Mouse (Mus musculus): ENCODE measurements around the gene Zfp697.
"Not testable (repeated sequence)": the region's sequence is repeated elsewhere in the genome, so short reads cannot be mapped to it uniquely, and the experiment has no call there.

The Zfp697 gene

DNA sequence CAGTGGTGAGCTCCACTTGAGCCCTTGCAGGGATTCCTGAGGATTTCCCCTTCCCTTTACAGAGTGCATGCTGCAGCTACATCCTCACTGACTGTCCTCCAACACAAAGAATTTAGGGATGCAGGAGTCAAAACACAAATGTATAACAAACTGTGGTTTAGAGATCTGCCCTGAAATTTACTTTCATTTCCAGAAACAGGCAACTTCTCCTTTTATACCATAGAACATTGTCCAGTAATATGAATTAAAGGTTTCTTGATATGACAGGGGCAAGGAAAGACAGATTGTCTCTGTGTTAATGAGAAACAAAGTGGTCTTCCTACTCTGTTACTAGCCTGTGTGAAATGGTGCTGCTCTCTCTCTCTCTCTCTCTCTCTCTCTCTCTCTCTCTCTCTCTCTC lies 115.1 kb downstream of the Zfp697 start:
- not testable (repeated sequence) for DNase-seq (ENCODE audit: low spot score in 2 of 2)

DNA sequence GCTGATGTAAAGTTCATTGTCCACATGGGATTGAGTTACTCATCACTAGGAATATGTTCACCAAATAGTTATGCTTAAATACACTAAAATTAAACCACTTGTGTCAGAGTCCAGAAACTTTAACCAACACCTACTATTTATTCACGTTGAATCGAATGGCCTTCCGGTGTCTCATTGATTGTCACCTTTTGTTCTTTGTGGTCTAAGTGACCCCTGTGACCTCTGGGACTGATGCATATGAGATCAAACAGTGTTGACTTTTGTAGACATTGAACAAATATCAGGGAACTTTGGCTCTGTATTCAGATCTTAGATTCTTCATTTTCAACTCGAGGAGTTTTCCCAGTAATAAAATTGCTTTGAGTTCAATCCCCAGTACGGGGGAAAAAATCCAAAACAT lies 125.0 kb downstream of the Zfp697 start:
- not testable (repeated sequence) for DNase-seq (ENCODE audit: low spot score in 2 of 2)

DNA sequence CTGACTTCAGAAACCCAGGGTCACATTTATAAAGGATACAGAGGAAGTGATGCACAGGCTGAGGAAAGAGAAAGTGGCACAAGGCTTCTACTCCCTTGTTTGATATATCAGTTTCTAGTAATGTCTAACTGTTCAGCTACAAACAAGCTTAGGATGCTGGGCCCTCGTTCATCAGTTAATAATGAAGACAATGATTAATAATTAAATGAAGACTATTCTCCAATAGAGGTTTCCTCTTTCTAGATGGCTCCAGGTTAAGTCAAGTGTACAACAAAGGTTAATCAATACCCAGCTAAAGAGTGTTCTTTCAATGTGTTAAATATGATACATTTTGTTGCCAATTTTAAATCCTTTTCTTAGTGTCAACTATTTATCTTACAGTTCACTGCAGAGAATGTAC lies 128.2 kb downstream of the Zfp697 start, which contains the start of gene Hsd3b4:
Gene Hsd3b4 (minus strand): TSS at position 101 of the 400 bp plus-strand sequence.
- DNase-seq (ENCODE audit: low spot score in 2 of 2), result not testable (repeated sequence)

- DNase-seq (ENCODE audit: low spot score in 2 of 2), result not testable (repeated sequence)
Measured at GRCm38 (mm10) chr3:98522779-98523178, 140.5 kb downstream of the Zfp697 start.

GRCm38 (mm10) chr3:98524552-98524951 lies 142.3 kb downstream of the Zfp697 start:
- not testable (repeated sequence) for DNase-seq (ENCODE audit: low spot score in 2 of 2)

GRCm38 (mm10) chr3:98524978-98525377 lies 142.7 kb downstream of the Zfp697 start:
- DNase-seq (ENCODE audit: low spot score in 2 of 2), result not testable (repeated sequence)

- not testable (repeated sequence) for DNase-seq (ENCODE audit: low spot score in 2 of 2)
Measured at GRCm38 (mm10) chr3:98547641-98548040, 165.4 kb downstream of the Zfp697 start.

DNA sequence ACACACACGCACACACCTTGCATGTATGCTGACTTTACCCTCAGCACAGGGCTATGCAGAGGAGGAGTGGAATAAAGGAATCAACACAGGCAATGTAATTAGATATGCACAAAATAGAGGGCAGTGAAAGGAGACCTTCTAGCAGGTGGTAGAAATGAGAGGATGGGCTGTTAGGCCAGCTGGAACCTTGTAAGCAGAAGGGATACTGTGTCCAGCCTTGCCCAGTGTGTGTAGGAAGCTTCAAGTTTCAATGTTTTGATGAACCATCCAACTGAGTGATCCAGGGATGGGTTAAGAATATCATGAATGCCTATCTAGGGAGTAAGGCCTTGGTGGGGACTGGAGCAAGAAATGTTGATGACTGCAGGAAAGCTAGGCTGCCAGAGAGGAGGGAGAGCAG lies 166.2 kb downstream of the Zfp697 start:
- DNase-seq (ENCODE audit: low spot score in 2 of 2), result not testable (repeated sequence)

DNA sequence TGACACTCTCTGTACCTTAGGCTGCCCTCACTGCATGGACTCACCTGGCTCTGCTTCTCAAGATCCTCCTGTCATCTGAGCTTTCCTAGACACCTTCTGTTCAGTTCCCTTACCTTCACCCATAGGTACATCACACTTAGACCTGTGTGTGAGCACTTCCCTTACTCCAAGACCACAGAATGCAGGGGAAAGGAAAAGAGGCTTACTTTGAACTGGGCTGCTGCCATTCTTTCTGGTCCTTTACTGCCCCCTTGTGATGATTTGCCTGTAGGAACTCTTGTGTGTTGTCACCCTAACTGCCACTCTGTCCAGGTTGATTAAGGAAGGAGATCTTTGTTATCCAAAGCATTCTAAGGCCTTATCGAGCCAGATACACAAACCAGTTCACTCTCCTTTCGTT lies 168.0 kb downstream of the Zfp697 start:
- DNase-seq (ENCODE audit: low spot score in 2 of 2), result not testable (repeated sequence)

GRCm38 (mm10) chr3:98550832-98551231 lies 168.6 kb downstream of the Zfp697 start:
- DNase-seq (ENCODE audit: low spot score in 2 of 2), result not testable (repeated sequence)

- not testable (repeated sequence) for DNase-seq (ENCODE audit: low spot score in 2 of 2)
Measured at GRCm38 (mm10) chr3:98560711-98561110, 178.4 kb downstream of the Zfp697 start.

GRCm38 (mm10) chr3:98563831-98564230 lies 181.6 kb downstream of the Zfp697 start:
- DNase-seq (ENCODE audit: low spot score in 2 of 2), result not testable (repeated sequence)

- DNase-seq (ENCODE audit: low spot score in 2 of 2), result not testable (repeated sequence)
Measured at GRCm38 (mm10) chr3:98564894-98565293, 182.6 kb downstream of the Zfp697 start.

DNA sequence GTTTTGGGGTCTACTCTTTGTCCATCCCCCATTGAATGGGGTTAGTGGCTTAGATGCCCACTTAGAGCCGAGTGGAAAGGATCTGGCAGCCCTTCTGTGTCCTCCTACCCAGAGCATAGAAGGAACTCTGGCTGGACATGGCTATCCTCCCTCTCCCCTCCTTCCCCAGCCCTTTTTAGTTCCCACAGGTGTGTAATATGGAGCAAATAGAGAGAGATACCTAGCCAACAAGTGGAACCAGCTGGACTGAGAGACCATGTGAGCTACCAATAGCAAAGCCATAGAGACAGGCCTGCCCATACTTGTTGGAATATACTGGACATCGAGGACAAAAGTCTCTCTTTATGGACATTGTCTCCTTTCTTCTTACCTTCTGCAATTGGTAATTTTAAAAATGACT lies 185.5 kb downstream of the Zfp697 start:
- not testable (repeated sequence) for DNase-seq (ENCODE audit: low spot score in 2 of 2)

DNA sequence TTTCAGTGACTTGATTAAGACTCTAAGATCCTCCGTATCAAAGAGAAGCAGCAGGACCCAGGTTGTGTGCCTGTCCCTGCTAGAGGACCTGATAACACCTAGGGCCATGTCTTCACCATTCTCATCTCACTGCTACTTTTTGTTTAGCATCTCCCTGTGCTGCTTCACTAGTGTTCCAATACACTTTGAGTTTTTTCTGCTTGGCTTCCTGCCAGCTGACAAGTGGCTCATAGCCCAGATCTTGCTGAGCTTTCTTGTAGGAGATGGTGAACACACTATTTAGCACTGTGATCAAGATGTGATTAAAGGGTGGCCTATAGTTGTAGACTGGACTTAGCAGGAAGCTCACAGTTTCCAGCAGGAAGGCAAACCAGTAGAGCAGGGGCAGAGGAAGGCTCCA lies 198.8 kb downstream of the Zfp697 start:
- peak; percentile 91 for DNase-seq (ENCODE audit: low spot score in 2 of 2)

DNA sequence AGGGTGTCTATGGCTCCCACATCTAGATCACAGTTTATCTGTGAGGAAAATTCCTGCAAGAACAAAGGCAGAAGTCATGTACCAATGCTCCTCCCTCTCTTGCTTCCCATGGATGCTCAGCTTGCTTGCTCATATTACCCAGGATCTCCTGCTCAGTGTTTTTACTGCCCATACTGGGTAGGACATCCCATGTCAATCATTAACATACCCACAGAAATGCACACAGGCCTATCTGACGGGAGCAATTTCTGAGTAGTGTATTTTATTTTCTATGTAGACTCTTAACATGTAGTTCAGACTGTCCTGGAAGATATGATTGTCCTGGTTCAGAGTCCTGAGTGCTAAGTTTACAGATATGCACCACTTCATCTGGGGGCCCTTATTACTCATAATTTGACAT lies 199.9 kb downstream of the Zfp697 start:
- DNase-seq (ENCODE audit: low spot score in 2 of 2), result not testable (repeated sequence)

- DNase-seq (ENCODE audit: low spot score in 2 of 2), result not testable (repeated sequence)
Measured at GRCm38 (mm10) chr3:98582622-98583021, 200.4 kb downstream of the Zfp697 start.

DNA sequence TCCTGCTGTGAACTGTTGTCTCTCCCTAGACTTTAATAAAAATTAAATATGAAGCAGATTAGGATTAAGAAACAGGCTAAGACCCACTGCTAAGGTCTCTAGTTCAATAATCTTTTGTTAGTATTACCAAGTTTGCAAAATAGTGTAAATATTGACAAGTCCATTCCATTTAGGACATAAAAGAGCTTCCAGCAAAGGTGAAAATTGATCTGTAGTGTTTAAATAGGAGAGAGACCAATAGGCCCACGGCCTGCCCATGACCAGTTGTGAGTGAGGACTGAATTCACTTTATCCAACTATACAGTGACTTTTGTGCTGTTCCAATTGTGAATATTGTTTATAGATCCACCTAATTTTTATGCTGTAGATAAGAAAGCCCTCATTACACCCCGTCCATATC lies 205.5 kb downstream of the Zfp697 start:
- DNase-seq (ENCODE audit: low spot score in 2 of 2), result no peak

DNA sequence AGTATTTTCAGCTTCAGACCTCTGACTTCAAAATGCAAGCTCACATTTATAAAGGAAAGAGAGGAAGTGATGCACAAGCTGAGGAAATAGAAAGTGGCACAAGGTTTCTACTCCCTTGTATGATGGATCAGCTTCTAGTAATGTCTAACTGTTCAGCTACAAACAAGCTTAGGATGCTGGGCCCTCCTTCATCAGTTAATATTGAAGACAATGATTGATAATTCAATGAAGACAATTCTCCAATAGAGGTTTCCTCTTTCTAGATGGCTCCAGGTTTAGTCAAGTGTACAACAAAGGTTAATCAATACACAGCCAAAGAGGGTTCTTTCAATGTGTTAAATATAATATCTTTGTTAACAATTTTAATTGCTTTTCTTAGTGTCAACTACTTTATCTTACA lies 206.4 kb downstream of the Zfp697 start, which contains the start of gene Gm10681:
Gene Gm10681 (minus strand): TSS at position 101 of the 400 bp plus-strand sequence.
- DNase-seq (ENCODE audit: low spot score in 2 of 2), result no peak

DNA sequence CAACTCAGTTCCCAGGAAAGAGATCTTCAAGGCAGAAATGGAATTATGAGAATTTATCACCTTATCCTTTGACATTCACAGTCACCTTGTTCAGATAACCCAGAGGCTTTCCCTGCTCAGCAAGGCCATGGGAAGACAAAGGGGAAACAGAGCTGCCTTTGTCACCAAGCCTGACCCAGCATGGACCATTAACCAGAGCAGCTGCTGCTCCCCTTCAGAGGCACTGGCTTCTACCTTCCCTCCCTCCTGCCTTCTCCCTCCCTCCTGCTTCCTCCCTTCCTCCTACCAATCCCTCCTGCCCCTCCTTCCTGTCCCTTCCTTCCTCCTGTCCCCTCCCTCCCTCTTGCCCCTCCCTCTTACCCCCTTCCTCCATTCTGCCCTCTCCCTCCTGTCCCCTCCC lies 231.3 kb downstream of the Zfp697 start:
- DNase-seq (ENCODE audit: low spot score in 2 of 2), result not testable (repeated sequence)

DNA sequence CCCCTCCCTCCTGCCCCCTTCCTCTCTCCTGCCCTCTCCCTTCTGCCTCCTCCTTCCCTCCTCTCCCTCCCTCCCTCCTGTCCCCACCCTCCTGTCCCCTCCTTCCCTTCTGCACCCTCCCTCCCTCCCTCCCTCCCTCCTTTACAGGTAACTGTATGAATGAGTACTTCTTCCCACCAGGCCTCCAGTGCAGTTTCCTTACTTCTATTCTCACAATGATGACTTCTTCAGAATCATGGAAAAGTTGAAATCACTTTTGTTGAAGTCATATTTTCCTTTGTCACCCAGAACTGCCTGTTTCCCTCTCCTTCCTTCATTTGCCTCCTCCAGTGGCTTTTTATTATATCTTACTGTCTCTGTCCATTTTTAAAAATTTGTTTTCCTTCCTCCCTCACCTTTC lies 231.7 kb downstream of the Zfp697 start:
- no peak for DNase-seq (ENCODE audit: low spot score in 2 of 2)

- DNase-seq (ENCODE audit: low spot score in 2 of 2), result not testable (repeated sequence)
Measured at GRCm38 (mm10) chr3:98614406-98614927, 232.2 kb downstream of the Zfp697 start.

DNA sequence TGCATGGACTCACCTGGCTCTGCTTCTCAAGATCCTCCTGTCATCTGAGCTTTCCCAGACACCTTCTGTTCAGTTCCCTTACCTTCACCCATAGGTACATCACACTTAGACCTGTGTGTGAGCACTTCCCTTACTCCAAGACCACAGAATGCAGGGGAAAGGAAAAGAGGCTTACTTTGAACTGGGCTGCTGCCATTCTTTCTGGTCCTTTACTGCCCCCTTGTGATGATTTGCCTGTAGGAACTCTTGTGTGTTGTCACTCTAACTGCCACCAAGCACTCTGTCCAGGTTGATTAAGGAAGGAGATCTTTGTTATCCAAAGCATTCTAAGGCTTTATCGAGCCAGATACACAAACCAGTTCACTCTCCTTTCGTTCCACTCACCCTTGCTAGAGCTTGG lies 234.0 kb downstream of the Zfp697 start:
- DNase-seq (ENCODE audit: low spot score in 2 of 2), result not testable (repeated sequence)

GRCm38 (mm10) chr3:98616786-98617185 lies 234.5 kb downstream of the Zfp697 start:
- not testable (repeated sequence) for DNase-seq (ENCODE audit: low spot score in 2 of 2)
